Mouse (Mus musculus): ENCODE data around the gene Spint3. TPM values are rescaled to one million over a fixed set of nuclear protein-coding genes. Genes with fewer than 3 reads are reported as not detected.

Spint3 gene
- total and polyA plus RNA-seq, 2 experiments from 2014 or later = not detected

- no peak for ATAC-seq (ENCODE audit: low FRiP score)
- H3K4me1 ChIP-seq (ENCODE audit: insufficient read depth, low read length) = no peaks in the 10 kb centered on the region
- no peak overlapping the region for H3K4me3 ChIP-seq (ENCODE audit: low read depth, low read length)
- no peak overlapping the region for H3K9ac ChIP-seq (replicated peaks; ENCODE audit: low read length, poor library complexity, severe bottlenecking)
- H3K27me3 ChIP-seq (ENCODE audit: insufficient read depth, low read length) = peaks cover 7% of the 10 kb centered on the region; the same call in 1 of the 2 replicates
- H3K4me2 ChIP-seq (ENCODE audit: low read depth, low read length, poor library complexity, severe bottlenecking) = no peak overlapping the region
- no peak for DNase-seq (ENCODE audit: low spot score)
- H3K9me3 ChIP-seq (ENCODE audit: low read length) = no peaks in the 10 kb centered on the region
- TF ChIP-seq CTCF (IDR thresholded peaks at IDR 0.05) = no peak
- 94% methylated on average over 5 of the region's 5 CpGs for WGBS
- H3K36me3 ChIP-seq (ENCODE audit: insufficient read depth, low read length) = no peaks in the 10 kb centered on the region
- no peak overlapping the region for H3K27ac ChIP-seq (ENCODE audit: low read depth, low read length)
Observed at GRCm38 (mm10) chr2:164567460-164567859, 5.8 kb downstream of the Spint3 start.

GRCm38 (mm10) chr2:164566997-164567396 is 6.3 kb downstream of the Spint3 start:
- ATAC-seq (ENCODE audit: low FRiP score) = no peak
- H3K4me2 ChIP-seq (ENCODE audit: low read depth, low read length, poor library complexity, severe bottlenecking) = no peak overlapping the region
- no peaks in the 10 kb centered on the region for H3K36me3 ChIP-seq (ENCODE audit: insufficient read depth, low read length)
- no peak overlapping the region for H3K4me3 ChIP-seq (ENCODE audit: low read depth, low read length)
- no peak overlapping the region for H3K27ac ChIP-seq (ENCODE audit: low read depth, low read length)
- DNase-seq (ENCODE audit: low spot score) = no peak
- 96% methylated on average over 2 of the region's 2 CpGs for WGBS
- H3K27me3 ChIP-seq (ENCODE audit: insufficient read depth, low read length) = peaks cover 7% of the 10 kb centered on the region; the same call in 1 of the 2 replicates
- H3K4me1 ChIP-seq (ENCODE audit: insufficient read depth, low read length) = no peaks in the 10 kb centered on the region
- TF ChIP-seq CTCF (IDR thresholded peaks at IDR 0.05) = peak; percentile 30
- H3K9me3 ChIP-seq (ENCODE audit: low read length) = no peaks in the 10 kb centered on the region
- H3K9ac ChIP-seq (replicated peaks; ENCODE audit: low read length, poor library complexity, severe bottlenecking) = no peak overlapping the region

- Histone ChIP-seq H3K9ac (replicated peaks; ENCODE audit: low read length, poor library complexity, severe bottlenecking) (no peak overlapping the region), H3K27ac (ENCODE audit: low read depth, low read length) (no peak overlapping the region), H3K9me3 (ENCODE audit: low read length) (no peaks in the 10 kb centered on the region), H3K4me1 (ENCODE audit: insufficient read depth, low read length) (no peaks in the 10 kb centered on the region), H3K4me2 (ENCODE audit: low read depth, low read length, poor library complexity, severe bottlenecking) (no peak overlapping the region), H3K27me3 (ENCODE audit: insufficient read depth, low read length) (peaks cover 7% of the 10 kb centered on the region; the same call in 1 of the 2 replicates), H3K4me3 (ENCODE audit: low read depth, low read length) (no peak overlapping the region), H3K36me3 (ENCODE audit: insufficient read depth, low read length) (no peaks in the 10 kb centered on the region)
- ATAC-seq (ENCODE audit: low FRiP score) (no peak), DNase-seq (ENCODE audit: low spot score) (peak; percentile 17)
- WGBS = 71% methylated on average over 5 of the region's 5 CpGs
- TF ChIP-seq CTCF (IDR thresholded peaks at IDR 0.05) = no peak
Observed at GRCm38 (mm10) chr2:164564346-164564745, 8.9 kb downstream of the Spint3 start.

- DNase-seq (ENCODE audit: low spot score) = peak; percentile 77
- H3K27ac ChIP-seq (ENCODE audit: low read depth, low read length) = no peak overlapping the region
- H3K4me3 ChIP-seq (ENCODE audit: low read depth, low read length) = peak overlapping the region; percentile 32
- peak overlapping the region; percentile 65 for H3K4me2 ChIP-seq (ENCODE audit: low read depth, low read length, poor library complexity, severe bottlenecking)
- H3K9ac ChIP-seq (replicated peaks; ENCODE audit: low read length, poor library complexity, severe bottlenecking) = peak overlapping the region; percentile 53
- no peaks in the 10 kb centered on the region for H3K4me1 ChIP-seq (ENCODE audit: insufficient read depth, low read length)
- H3K36me3 ChIP-seq (ENCODE audit: insufficient read depth, low read length) = no peaks in the 10 kb centered on the region
- peak; percentile 87 for TF ChIP-seq CTCF (IDR thresholded peaks at IDR 0.05)
- ATAC-seq (ENCODE audit: low FRiP score) = peak; percentile 63; the same call in 1 of the 2 replicates
- H3K27me3 ChIP-seq (ENCODE audit: insufficient read depth, low read length) = peaks cover 7% of the 10 kb centered on the region; the same call in 1 of the 2 replicates
- 1% methylated on average over 32 of the region's 32 CpGs for WGBS
- no peaks in the 10 kb centered on the region for H3K9me3 ChIP-seq (ENCODE audit: low read length)
Observed at GRCm38 (mm10) chr2:164563339-164564038, 9.8 kb downstream of the Spint3 start.

GRCm38 (mm10) chr2:164562391-164563188 is 10.7 kb downstream of the Spint3 start, which contains the start of gene Wfdc2:
Gene Wfdc2 (plus strand): TSS chr2:164562413.
- DNase-seq (ENCODE audit: low spot score) (no peak), ATAC-seq (ENCODE audit: low FRiP score) (no peak)
- Histone ChIP-seq H3K4me1 (ENCODE audit: insufficient read depth, low read length) (no peaks in the 10 kb centered on the region), H3K27me3 (ENCODE audit: insufficient read depth, low read length) (peaks cover 7% of the 10 kb centered on the region; the same call in 1 of the 2 replicates), H3K9me3 (ENCODE audit: low read length) (no peaks in the 10 kb centered on the region), H3K4me2 (ENCODE audit: low read depth, low read length, poor library complexity, severe bottlenecking) (peak within 1 kb of the TSS; percentile 65), H3K27ac (ENCODE audit: low read depth, low read length) (no peak within 1 kb of the TSS), H3K36me3 (ENCODE audit: insufficient read depth, low read length) (no peaks in the 10 kb centered on the region), H3K9ac (replicated peaks; ENCODE audit: low read length, poor library complexity, severe bottlenecking) (peak within 1 kb of the TSS; percentile 53; the same call in 1 of the 2 replicates), H3K4me3 (ENCODE audit: low read depth, low read length) (peak within 1 kb of the TSS; percentile 32)
- TF ChIP-seq CTCF (IDR thresholded peaks at IDR 0.05) = no peak
- WGBS = 7% methylated on average over 24 of the region's 24 CpGs
